Mouse (Mus musculus) c-Kit-positive CD71-positive TER-119-positive erythroid progenitor cells, embryonic 14.5 days (primary cell): ENCODE measurements around the gene Nub1.

ENCODE experiments used
- DNase-seq: peaks from one replicate; pipeline ENCODE4 v3.0.0-alpha.2; 2013; ENCODE audit warnings: low spot score

The Nub1 gene

GRCm38 (mm10) chr5:24741172-24741885 is 56.0 kb downstream of the Nub1 start:
- no peak for DNase-seq

GRCm38 (mm10) chr5:24743956-24744355 is 58.6 kb downstream of the Nub1 start:
- no peak for DNase-seq

- no peak for DNase-seq
These were observed 62.2 kb downstream of the Nub1 start for GRCm38 (mm10) chr5:24747533-24747932.

- DNase-seq = no peak
These were observed 64.4 kb downstream of the Nub1 start for GRCm38 (mm10) chr5:24749731-24750130.

DNA sequence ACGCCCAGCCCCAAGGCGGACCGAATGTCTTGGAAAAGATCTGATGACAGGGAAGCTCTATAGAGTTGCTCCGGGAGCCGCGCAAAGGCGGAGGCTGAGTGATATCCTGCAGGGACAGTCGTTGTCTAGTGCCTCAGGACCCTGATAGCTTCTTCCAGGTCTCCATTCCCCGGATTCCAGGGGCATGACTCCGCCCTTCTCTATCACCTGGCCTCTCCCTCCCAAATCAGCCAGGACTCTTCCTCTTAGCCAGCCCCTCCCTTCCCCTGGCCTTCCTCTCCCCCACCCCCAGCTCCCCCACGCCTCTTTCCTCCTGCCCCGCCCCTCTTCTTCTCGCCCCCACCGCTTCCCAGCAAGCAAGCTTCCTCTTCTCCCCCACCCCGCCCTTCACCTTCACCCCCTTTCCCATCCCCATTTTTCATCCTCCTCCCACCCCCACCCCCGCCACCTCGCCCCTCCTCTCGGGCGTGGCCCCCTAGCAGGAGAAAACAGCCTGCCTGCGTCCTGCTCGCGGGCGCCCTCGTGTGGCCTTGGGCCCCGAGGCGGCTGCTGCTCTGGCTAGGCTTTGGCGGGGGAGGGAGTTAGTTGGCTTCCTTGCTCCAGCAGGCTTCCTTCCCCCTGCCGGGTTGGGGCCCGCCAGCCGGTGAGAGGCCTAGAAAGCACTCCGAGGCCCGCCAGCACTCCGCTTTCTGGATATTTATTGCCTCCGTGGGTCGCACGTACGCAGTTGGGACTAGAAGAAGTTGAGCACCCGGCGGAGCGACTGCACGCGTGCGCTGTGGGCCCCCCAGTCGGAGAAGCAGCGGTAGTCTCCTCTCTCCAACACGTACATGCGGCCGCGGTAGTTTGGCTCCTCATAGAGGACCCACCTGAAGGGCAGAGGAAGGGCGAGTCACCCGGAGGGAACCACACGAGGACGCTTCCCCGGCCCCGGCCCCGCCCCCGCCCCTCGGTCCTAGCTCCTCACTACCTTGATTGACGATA is 65.3 kb downstream of the Nub1 start:
- DNase-seq = peak; percentile 65

DNA sequence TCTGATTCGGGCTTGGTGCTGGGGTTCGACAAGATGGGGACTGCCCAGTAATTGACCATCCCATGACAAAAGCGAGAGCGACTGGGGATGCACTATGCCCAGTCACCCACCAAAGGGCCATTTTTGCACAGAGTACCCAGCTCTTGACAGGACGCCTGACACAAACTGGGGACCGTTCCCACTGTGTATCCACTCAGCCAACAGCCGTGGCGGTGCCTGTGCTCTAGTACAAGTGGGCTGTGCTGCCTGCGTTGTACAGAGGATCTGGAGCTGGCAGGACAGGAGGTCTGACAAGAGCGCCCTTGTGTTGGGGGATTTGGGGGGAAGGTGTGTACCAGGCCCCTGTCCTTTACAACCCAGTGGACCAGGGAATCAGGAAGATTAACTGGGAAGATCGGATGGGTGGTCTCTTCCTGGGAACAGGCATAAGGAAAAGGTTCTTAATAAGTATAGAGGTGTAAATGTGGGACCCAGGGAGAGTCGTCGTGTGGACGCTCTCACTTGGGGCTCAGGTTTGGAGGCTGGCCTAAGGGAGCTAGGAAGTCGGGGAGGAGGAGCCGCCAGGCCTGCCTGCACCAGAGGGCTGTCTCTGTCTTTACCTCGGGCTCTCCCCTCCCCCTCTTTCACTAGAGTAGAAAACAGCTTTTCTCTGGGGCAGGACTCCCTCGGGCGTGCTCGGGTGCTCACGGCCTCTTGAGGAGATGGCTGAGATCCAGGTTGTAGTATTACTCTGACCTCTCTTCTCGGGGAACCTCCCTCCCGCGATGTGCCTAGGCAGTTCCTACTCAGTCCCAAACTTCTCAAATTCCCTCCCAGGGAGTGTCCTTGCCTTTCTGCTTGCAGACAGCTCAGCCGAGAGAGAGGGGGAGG is 66.2 kb downstream of the Nub1 start:
- no peak for DNase-seq

- no peak for DNase-seq
These were observed 66.8 kb downstream of the Nub1 start for GRCm38 (mm10) chr5:24752175-24752498.

DNA sequence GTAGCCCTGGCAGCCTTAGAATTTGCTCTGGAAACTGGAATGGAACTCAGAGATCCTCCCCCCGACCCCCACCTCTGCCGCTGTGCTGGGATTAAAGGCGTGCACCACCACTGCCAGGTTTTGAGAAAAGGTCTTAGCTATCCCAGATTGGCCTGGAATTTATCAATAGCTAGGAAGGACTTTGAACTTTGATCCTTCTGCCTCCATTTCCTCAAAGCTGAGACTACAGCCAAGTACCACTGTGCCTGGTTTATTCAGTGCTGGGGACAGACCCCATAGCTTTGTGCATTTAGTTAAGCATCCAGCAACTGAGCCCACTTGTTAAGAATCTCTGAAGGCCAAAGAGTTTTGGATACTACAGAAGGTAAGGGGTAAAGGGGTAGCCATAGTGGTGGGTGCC is 71.6 kb downstream of the Nub1 start:
- no peak for DNase-seq

GRCm38 (mm10) chr5:24757816-24758215 is 72.5 kb downstream of the Nub1 start, which contains the start of gene Crygn:
Crygn (minus strand) TSS chr5:24758008.
- no peak for DNase-seq
